Mouse (Mus musculus): Measurements from ENCODE around the gene Hapln1.

Hapln1 gene

DNA sequence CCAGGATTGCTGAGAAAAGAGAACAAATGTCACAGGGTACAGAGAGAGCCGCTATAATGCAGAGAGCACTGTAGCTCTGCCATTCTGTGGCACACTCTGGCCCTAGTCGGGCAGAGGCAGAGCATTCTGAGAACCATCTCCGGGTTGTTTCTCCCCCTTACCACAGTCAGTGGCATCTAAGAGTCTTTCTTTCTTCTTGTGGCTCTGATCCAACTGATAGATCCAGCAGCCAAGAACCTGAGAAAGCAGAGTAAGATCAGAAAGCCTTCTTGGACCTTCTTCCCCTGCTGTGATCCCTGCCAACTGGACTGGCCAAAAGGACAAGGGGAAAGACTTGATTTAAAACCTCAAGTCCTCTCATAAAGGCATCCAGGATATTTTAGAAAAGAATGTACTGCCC is 63.7 kb downstream of the Hapln1 start:
- DNase-seq: no peak

DNA sequence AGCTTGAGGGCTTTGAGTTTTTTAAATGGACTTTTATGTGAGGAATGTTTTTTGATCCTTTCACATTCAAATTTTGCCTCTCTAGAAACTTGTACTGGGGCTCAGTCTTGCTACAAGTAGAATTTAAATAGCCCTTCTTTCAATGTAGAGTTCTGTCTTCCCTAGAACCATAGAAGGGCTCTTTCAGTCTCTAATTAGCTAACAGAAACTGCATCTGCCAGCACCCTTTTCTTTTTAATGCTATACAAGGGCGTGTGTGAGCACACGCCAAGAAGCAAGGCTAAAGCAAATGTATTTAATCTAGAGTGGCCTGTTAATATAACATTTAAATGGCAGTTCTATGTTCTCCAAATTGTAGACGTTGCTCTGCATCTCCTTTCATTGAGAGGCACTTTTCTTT is 67.8 kb downstream of the Hapln1 start:
- DNase-seq: no peak

DNA sequence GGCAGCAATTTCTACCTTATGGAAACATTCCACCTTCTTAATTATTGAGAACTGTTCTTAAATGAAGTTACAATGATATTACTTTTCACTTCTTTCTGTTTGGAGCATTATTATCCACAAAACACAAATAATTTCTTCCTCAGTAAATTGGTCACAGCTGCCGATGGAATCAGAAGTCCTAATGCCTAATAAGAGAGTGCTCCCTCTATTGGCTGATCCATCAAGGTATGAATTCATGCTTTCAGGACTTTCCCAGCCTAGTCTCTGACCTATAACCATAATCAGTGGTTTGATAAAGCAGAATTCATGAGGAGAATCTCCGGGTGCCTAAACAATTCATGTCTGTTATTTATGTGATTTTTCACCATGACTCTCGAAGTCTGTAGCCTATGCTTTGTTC is 79.5 kb downstream of the Hapln1 start:
- DNase-seq: no peak

DNA sequence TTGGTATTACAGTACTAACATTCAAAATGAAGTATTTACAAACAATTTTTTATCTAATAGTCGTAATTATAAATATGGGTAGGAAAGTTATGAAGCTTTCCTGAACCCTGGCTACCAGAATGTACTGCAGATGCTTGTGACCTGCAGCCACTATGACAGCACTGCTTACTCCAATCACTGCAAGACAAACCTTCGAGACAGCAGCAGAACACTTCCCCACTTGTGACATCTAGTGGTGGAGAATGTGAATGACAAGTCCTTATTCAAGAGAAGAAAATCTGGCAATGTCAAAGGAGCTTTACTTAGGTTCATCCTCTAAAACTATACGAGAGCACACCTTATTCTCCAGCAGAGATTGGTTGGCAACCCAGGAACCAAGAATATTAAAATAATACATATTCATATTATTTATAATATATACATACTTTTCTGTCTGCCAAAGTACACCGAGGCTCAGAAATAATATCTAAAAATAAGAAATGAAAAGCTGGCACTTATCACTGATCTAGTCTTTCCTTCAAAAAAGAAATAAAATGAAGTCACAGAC is 94.6 kb downstream of the Hapln1 start:
- peak in 1 of 2 experiments; percentile 22 for DNase-seq

DNA sequence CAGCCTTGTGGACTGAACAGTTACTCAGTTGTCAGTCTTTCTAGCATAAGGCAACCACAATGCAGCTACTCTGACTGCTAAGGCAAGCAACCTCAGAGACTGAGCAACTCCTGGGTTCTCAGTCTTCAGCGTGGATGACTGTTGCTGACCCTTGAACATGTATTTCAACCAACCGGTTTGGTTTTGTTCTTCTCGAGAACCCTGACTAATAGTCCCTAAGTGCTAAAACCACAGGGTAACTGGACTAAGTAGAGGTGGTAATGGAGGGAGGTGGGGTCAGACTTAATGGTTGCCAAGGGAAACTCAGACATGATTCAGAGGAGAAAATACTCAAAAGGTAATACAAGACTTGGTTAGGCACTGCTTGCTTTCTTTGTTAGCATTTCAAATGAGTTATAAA is 97.4 kb downstream of the Hapln1 start:
- DNase-seq: no peak

DNA sequence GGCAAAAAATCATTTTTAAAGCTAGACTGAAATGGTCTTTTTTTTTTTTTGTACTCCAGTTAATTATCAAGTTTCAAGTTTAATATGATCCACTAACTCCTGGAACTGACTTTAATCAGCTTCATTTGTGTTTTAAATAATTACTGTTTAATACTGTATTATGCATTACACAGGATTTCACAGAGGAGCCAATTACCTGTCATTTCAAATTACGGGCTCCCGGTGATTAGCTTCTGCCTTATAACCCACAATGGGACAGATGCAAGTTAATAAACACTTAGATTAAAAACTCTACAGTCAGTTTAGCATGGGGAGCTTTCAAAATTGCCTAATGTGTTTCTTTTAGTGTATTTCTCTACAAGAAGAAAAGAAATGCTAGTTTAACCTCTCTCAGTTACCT is 106.0 kb downstream of the Hapln1 start:
- DNase-seq: no peak

DNA sequence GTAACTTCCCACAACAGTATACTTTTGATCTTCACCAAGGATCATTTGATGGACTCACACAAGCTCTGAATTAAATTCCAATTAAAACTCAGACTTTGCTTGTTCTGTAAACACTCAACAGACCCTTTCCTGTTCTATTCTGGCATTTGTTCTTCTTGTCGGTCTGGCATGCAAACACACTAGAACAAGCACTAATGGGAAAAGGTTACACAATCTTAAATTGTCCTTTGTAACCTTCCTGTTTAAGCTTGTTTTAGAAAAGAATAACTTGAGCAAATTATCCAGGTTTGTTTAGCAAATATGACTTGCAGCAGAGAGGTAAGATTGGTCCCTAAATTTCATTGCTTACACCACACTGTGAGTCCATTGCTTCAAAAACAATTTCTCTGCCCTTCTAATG is 113.2 kb downstream of the Hapln1 start:
- DNase-seq: no peak

DNA sequence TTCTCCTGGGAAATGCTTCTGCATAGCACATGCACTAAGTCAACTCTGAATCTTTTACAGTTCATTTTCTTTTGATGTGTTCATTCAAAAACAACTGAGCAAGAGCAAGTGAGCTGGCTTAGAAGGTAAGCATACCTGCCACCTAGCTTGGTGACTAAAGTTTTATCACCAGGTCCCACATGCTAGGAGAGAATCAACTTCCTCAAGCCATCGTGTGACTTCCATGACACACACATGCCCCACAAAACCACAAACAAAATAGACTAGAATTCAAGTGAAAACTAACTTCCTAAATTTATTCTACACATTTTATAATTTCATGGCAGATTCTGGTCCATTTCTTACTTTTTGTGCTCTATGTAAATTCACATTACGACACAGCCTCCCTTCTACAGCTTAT is 113.7 kb downstream of the Hapln1 start:
- no peak for DNase-seq

DNA sequence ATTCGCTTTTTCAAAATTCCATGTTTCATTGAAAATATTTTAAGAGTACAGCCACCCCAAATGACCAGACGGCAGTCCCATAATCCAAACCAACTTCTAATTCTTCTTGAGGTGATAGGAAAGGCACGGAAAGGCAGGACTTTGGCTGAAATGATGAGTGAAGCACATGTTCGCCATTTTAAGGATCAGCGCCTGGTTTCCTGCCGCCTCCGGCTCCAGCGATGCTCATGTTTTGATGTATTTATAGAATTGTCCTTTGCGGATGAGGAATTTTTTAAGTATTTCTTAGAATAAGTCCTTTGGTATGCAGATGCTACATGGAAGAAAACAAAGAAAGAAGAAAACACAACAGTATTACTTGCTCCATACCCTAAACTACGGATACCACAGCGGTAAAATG is 117.5 kb downstream of the Hapln1 start:
- no peak for DNase-seq

Data from cerebellum, postnatal 36 days (tissue).